Comparison of ENCODE assay signal across 22 mouse cellular contexts in genomic region chr2:85518879-85519278, GRCm38 (mm10). TPM values are rescaled to one million over a fixed set of nuclear protein-coding genes. Genes with fewer than 3 reads are reported as not detected.
A peak's percentile ranks its signal among the peaks of the same experiment; 100 is the strongest.
DNase-seq lines count a peak whose midpoint lies in the region; ATAC-seq and TF ChIP-seq lines count a peak whose summit lies in the region.
"Had no signal": no experiment of that assay in that cellular context is flagged by ENCODE, and none has a peak within 500 bp of the region (broad histone marks: within the 10 kb centered on the region; RNA-seq: fewer than 3 reads in every experiment).

Gene 4833423E24Rik, minus strand, starts transcription at chr2:85519024.

- no peaks in the 10 kb centered on the region for H3K9me3 ChIP-seq in hindbrain, postnatal 0 days (ENCODE audit: low read length)
- H3K9me3 ChIP-seq in hindbrain, embryonic 12.5 days (replicated peaks) = no peaks in the 10 kb centered on the region
- no peaks in the 10 kb centered on the region for H3K9me3 ChIP-seq in embryonic facial prominence, embryonic 15.5 days (replicated peaks)
- no peaks in the 10 kb centered on the region for H3K9me3 ChIP-seq in midbrain, embryonic 13.5 days
- H3K9me3 ChIP-seq in stomach, embryonic 16.5 days (replicated peaks; ENCODE audit: control insufficient read depth, low read length) = no peaks in the 10 kb centered on the region
- H3K9me3 ChIP-seq: heart, embryonic 12.5 days had no signal

- no peak within 1 kb of the TSS for H3K27ac ChIP-seq in hindbrain, postnatal 0 days
- no peak within 1 kb of the TSS for H3K27ac ChIP-seq in hindbrain, embryonic 12.5 days
- no peak within 1 kb of the TSS for H3K27ac ChIP-seq in embryonic facial prominence, embryonic 15.5 days (replicated peaks)
- no peak within 1 kb of the TSS for H3K27ac ChIP-seq in midbrain, embryonic 13.5 days
- peak within 1 kb of the TSS; percentile 64 for H3K27ac ChIP-seq in stomach, embryonic 16.5 days (ENCODE audit: low read length)
- H3K27ac ChIP-seq: kidney, postnatal 0 days; left cerebral cortex, adult 2 months had no signal

- H3K4me2 ChIP-seq in hindbrain, postnatal 0 days (ENCODE audit: low read depth, low read length) = no peak within 1 kb of the TSS
- H3K4me2 ChIP-seq in hindbrain, embryonic 12.5 days (replicated peaks) = no peak within 1 kb of the TSS
- H3K4me2 ChIP-seq in embryonic facial prominence, embryonic 15.5 days (replicated peaks) = 0 out of 2 replicates have a peak within 1 kb of the TSS, but pooled peaks have one; percentile 2
- no peak within 1 kb of the TSS for H3K4me2 ChIP-seq in midbrain, embryonic 13.5 days (replicated peaks)
- H3K4me2 ChIP-seq in stomach, embryonic 16.5 days (ENCODE audit: low read depth, low read length) = no peak within 1 kb of the TSS
- H3K4me2 ChIP-seq: heart, embryonic 12.5 days had no signal

- TF ChIP-seq CTCF in hindbrain, postnatal 0 days (IDR thresholded peaks at IDR 0.05; ENCODE audit: low read depth) = no peak

- no peaks in the 10 kb centered on the region for H3K36me3 ChIP-seq in hindbrain, postnatal 0 days (ENCODE audit: insufficient read depth, low read length)
- H3K36me3 ChIP-seq in hindbrain, embryonic 12.5 days = no peaks in the 10 kb centered on the region
- H3K36me3 ChIP-seq in embryonic facial prominence, embryonic 15.5 days = no peaks in the 10 kb centered on the region
- H3K36me3 ChIP-seq in midbrain, embryonic 13.5 days = no peaks in the 10 kb centered on the region
- H3K36me3 ChIP-seq in stomach, embryonic 16.5 days (ENCODE audit: control insufficient read depth, insufficient read depth, low read length) = no peaks in the 10 kb centered on the region
- H3K36me3 ChIP-seq: heart, embryonic 12.5 days had no signal

- DNase-seq in hindbrain, postnatal 0 days (ENCODE audit: low spot score) = no peak
- DNase-seq in layer of hippocampus, adult 8-10 months (ENCODE audit: low spot score in 2 of 2) = no peak
- DNase-seq in neural tube, embryonic 10.5 days (ENCODE audit: extremely low spot score, low spot score) = no peak
- DNase-seq: adrenal gland, postnatal 36 days; cerebellum, adult 2 months; lung, postnatal 10 days; thymus, postnatal 25 days had no signal

- H3K4me1 ChIP-seq in hindbrain, postnatal 0 days (ENCODE audit: insufficient read depth, low read length) = no peaks in the 10 kb centered on the region
- H3K4me1 ChIP-seq in hindbrain, embryonic 12.5 days = no peaks in the 10 kb centered on the region
- H3K4me1 ChIP-seq in embryonic facial prominence, embryonic 15.5 days = no peaks in the 10 kb centered on the region
- H3K4me1 ChIP-seq in midbrain, embryonic 13.5 days (replicated peaks) = no peaks in the 10 kb centered on the region
- no peaks in the 10 kb centered on the region for H3K4me1 ChIP-seq in stomach, embryonic 16.5 days (ENCODE audit: control insufficient read depth, insufficient read depth, low read length)
- H3K4me1 ChIP-seq: heart, embryonic 12.5 days; megakaryocyte, embryonic 14.5 days had no signal

- 34% methylated on average over 3 of the region's 4 CpGs for WGBS in hindbrain, postnatal 0 days
- WGBS in hindbrain, embryonic 12.5 days = 27% methylated on average over 4 of the region's 4 CpGs
- WGBS in embryonic facial prominence, embryonic 15.5 days = 14% methylated on average over 4 of the region's 4 CpGs
- WGBS in midbrain, embryonic 13.5 days = 11% methylated on average over 4 of the region's 4 CpGs
- 31% methylated on average over 4 of the region's 4 CpGs for WGBS in stomach, embryonic 16.5 days

- no peaks in the 10 kb centered on the region for H3K27me3 ChIP-seq in hindbrain, postnatal 0 days (ENCODE audit: insufficient read depth, low read length)
- H3K27me3 ChIP-seq in hindbrain, embryonic 12.5 days = no peaks in the 10 kb centered on the region
- no peaks in the 10 kb centered on the region for H3K27me3 ChIP-seq in embryonic facial prominence, embryonic 15.5 days
- no peaks in the 10 kb centered on the region for H3K27me3 ChIP-seq in midbrain, embryonic 13.5 days
- no peaks in the 10 kb centered on the region for H3K27me3 ChIP-seq in stomach, embryonic 16.5 days (ENCODE audit: control insufficient read depth, insufficient read depth, low read length)
- H3K27me3 ChIP-seq: heart, embryonic 12.5 days; megakaryocyte, embryonic 14.5 days had no signal

- H3K9ac ChIP-seq in hindbrain, postnatal 0 days (replicated peaks; ENCODE audit: low read length) = no peak within 1 kb of the TSS
- no peak within 1 kb of the TSS for H3K9ac ChIP-seq in hindbrain, embryonic 12.5 days
- H3K9ac ChIP-seq in embryonic facial prominence, embryonic 15.5 days = no peak within 1 kb of the TSS
- no peak within 1 kb of the TSS for H3K9ac ChIP-seq in midbrain, embryonic 13.5 days (replicated peaks)
- no peak within 1 kb of the TSS for H3K9ac ChIP-seq in stomach, embryonic 16.5 days (ENCODE audit: low read length)
- H3K9ac ChIP-seq: heart, embryonic 12.5 days had no signal

- peak; percentile 32; the same call in 1 of the 2 replicates for ATAC-seq in hindbrain, postnatal 0 days
- ATAC-seq in hindbrain, embryonic 12.5 days (ENCODE audit: low FRiP score) = no peak; the same call in 1 of the 2 replicates
- ATAC-seq in embryonic facial prominence, embryonic 15.5 days (ENCODE audit: insufficient number of reproducible peaks, low FRiP score, low TSS enrichment, low read depth) = 0 out of 2 replicates have a peak, but pooled peaks have one; percentile 29
- ATAC-seq in midbrain, embryonic 13.5 days = 0 out of 2 replicates have a peak, but pooled peaks have one; percentile 40
- no peak for ATAC-seq in stomach, embryonic 16.5 days (ENCODE audit: insufficient read depth, low FRiP score)

- H3K4me3 ChIP-seq in hindbrain, postnatal 0 days (ENCODE audit: low read length) = no peak within 1 kb of the TSS
- H3K4me3 ChIP-seq in hindbrain, embryonic 12.5 days = no peak within 1 kb of the TSS
- H3K4me3 ChIP-seq in embryonic facial prominence, embryonic 15.5 days (replicated peaks) = peak within 1 kb of the TSS; percentile 21
- no peak within 1 kb of the TSS for H3K4me3 ChIP-seq in midbrain, embryonic 13.5 days (replicated peaks)
- H3K4me3 ChIP-seq in stomach, embryonic 16.5 days (replicated peaks; ENCODE audit: low read length) = peak within 1 kb of the TSS; percentile 27
- H3K4me3 ChIP-seq: heart, embryonic 12.5 days; left cerebral cortex, adult 2 months; megakaryocyte, embryonic 14.5 days had no signal

RNA-seq across cellular contexts. Expression of gene 4833423E24Rik, which starts in this region (rescaled TPM):
- 0.29 TPM in 1 of 2 replicates, not detected in the other for total RNA-seq in hindbrain, postnatal 0 days (2014; rRNA removed)
- polyA plus RNA-seq in hindbrain, postnatal 0 days (2015; fragmentation: Nextera tagmentation; extraction: Ambion mirVana) = 0.23 and 0.79 TPM in 2 replicates
- polyA plus RNA-seq in hindbrain, embryonic 12.5 days (2016; fragmentation: Nextera tagmentation; extraction: Ambion mirVana) = 0.09 TPM in 1 of 2 replicates, not detected in the other
- polyA plus RNA-seq in embryonic facial prominence, embryonic 15.5 days (2015; fragmentation: Nextera tagmentation; extraction: Ambion mirVana) = 10.8 and 11.9 TPM in 2 replicates
- polyA plus RNA-seq in midbrain, embryonic 13.5 days (2015; fragmentation: Nextera tagmentation; extraction: Ambion mirVana) = 0.19 TPM in 1 of 2 replicates, not detected in the other
- 19.1 and 25.6 TPM in 2 replicates for polyA plus RNA-seq in stomach, embryonic 16.5 days (2015; fragmentation: Nextera tagmentation; extraction: Ambion mirVana)
- total RNA-seq in layer of hippocampus, adult 8-10 months (2022) = under 1 TPM; 0.18 to 0.73 (median 0.27) TPM
- total RNA-seq: gastrocnemius, adult 18-20 months; heart, postnatal 25 days; left cerebral cortex, adult 2 months had no signal
- polyA plus RNA-seq: gonadal fat pad, adult 2 months; heart, embryonic 12.5 days; intestine, embryonic 14.5 days; kidney, postnatal 0 days; liver, embryonic 16.5 days; spleen, adult 2 months; testis, adult 2 months had no signal

Comparison
In these comparisons a context has a peak if more than half of its experiments do, and no peak if none do; other contexts are left out.
1. Peak in ATAC-seq in hindbrain, postnatal 0 days; RNA of the gene not detected or under 1 TPM.
2. Peak in ATAC-seq in midbrain, embryonic 13.5 days; RNA of the gene not detected or under 1 TPM.
3. H3K4me3 ChIP-seq: peak in embryonic facial prominence, embryonic 15.5 days (single experiment) and stomach, embryonic 16.5 days (single experiment); none in hindbrain, postnatal 0 days (single experiment), hindbrain, embryonic 12.5 days (single experiment) and midbrain, embryonic 13.5 days (single experiment).